Mouse (Mus musculus) intestine, postnatal 0 days (tissue): ENCODE data around the gene Faf2. TPM values are rescaled to one million over a fixed set of nuclear protein-coding genes. Genes with fewer than 3 reads are reported as not detected.
"Not testable (repeated sequence)": the region's sequence is repeated elsewhere in the genome, so short reads cannot be mapped to it uniquely, and the experiment has no call there.

Experiments
- ATAC-seq: fragments of 200-750 bp; cut with Nextera tagmentation; 2 replicates; pipeline ENCODE4 v1.8.0; 2017; ENCODE audit warnings: mild to moderate bottlenecking, moderate TSS enrichment, moderate library complexity
- H3K27ac ChIP-seq: fragments of 300-500 bp; sonication (generic); 2 replicates; pipeline ENCODE4 v1.5.1; 2014; ENCODE audit warnings: mild to moderate bottlenecking, low read depth, low read length, moderate library complexity
- H3K27me3 ChIP-seq: fragments of 300-500 bp; sonication (generic); replicated peaks from 2 replicates; pipeline ENCODE4 v1.6.1; 2014; ENCODE audit warnings: low read length, mixed read lengths; ENCODE audit not compliant: control insufficient read depth, insufficient read depth
- H3K36me3 ChIP-seq: fragments of 300-500 bp; sonication (generic); 2 replicates; pipeline ENCODE4 v1.6.1; 2014; ENCODE audit warnings: mild to moderate bottlenecking, moderate library complexity; ENCODE audit not compliant: control insufficient read depth, insufficient read depth
- H3K4me1 ChIP-seq: fragments of 300-500 bp; sonication (generic); replicated peaks from 2 replicates; pipeline ENCODE4 v1.6.1; 2014; ENCODE audit warnings: antibody characterized with exemption, low read length, mixed read lengths; ENCODE audit not compliant: control insufficient read depth, insufficient read depth
- H3K4me2 ChIP-seq: fragments of 300-500 bp; sonication (generic); replicated peaks from 2 replicates; pipeline ENCODE4 v1.6.1; 2014; ENCODE audit warnings: low read depth, mild to moderate bottlenecking, moderate library complexity
- H3K4me3 ChIP-seq: fragments of 300-500 bp; sonication (generic); 2 replicates; pipeline ENCODE4 v1.5.1; 2014; ENCODE audit warnings: low read depth, low read length
- H3K9ac ChIP-seq: fragments of 300-500 bp; sonication (generic); 2 replicates; pipeline ENCODE4 v1.6.1; 2014; ENCODE audit warnings: mild to moderate bottlenecking, low read depth, low read length
- H3K9me3 ChIP-seq: fragments of 300-500 bp; sonication (generic); 2 replicates; pipeline ENCODE4 v1.6.1; 2016; ENCODE audit warnings: mixed run types; ENCODE audit not compliant: control insufficient read depth
- CTCF ChIP-seq: sonication (generic); IDR thresholded peaks from 2 replicates; pipeline ENCODE4 v1.5.1; 2016; ENCODE audit warnings: low read depth, mild to moderate bottlenecking, control low read depth, antibody characterized with exemption, moderate library complexity
- WGBS: fragments of 180-500 bp; shearing (Covaris S2); extraction: QIAGEN DNeasy Blood & Tissue Kit; methylation state at CpG from one replicate; pipeline ENCODE4 v1.1.7; 2014; 5-methylcytosine and 5-hydroxymethylcytosine counted together
- polyA plus RNA-seq: library from polyadenylated mRNA; unstranded; fragments of >200 nt; fragmentation: Nextera tagmentation; extraction: Ambion mirVana; gene quantifications from 2 replicates; pipeline ENCODE4 v1.2.1, GENCODE M21; 2015

The Faf2 gene
- polyA plus RNA-seq, 1 experiment from 2014 or later: 45.9 TPM

DNA sequence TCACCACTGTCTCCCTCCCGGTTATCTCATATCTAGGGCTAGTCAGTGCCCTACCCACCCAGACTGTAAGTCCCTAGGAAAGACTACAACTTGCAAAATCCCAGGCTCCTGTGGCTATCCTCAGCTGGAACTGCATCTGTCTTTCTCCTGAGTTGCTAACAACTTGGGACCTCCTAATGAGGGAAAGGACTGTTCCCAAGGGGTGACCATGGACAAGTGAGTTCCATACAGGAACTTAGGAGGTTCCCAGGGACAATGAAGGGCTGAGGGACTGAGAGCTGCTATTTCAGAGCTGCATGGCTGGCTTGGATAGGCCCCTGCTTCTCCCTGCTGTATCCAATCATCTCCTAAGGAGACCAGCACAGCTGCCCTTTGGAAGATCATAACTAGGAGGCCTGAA lies 12.3 kb upstream of the Faf2 start:
- Histone ChIP-seq H3K27ac (peak overlapping the region; percentile 42), H3K36me3 (0 out of 2 replicates have a peak, but pooled peaks cover 7% of the 10 kb centered on the region), H3K4me2 (peak overlapping the region; percentile 89), H3K27me3 (no peaks in the 10 kb centered on the region), H3K9ac (no peak overlapping the region), H3K4me1 (no peaks in the 10 kb centered on the region; the same call in 1 of the 2 replicates), H3K4me3 (no peak overlapping the region), H3K9me3 (no peaks in the 10 kb centered on the region)
- no peak for TF ChIP-seq CTCF
- 9% methylated on average over 1 of the region's 1 CpGs for WGBS
- no peak for ATAC-seq

GRCm38 (mm10) chr13:54610613-54610971 lies 11.0 kb upstream of the Faf2 start:
- H3K4me3 ChIP-seq: peak overlapping the region; percentile 78
- 6% methylated on average over 13 of the region's 13 CpGs for WGBS
- peak overlapping the region; percentile 89 for H3K9ac ChIP-seq
- peak overlapping the region; percentile 89 for H3K4me2 ChIP-seq
- peak; percentile 22; the same call in 1 of the 2 replicates for ATAC-seq
- no peaks in the 10 kb centered on the region for H3K9me3 ChIP-seq
- H3K36me3 ChIP-seq: 0 out of 2 replicates have a peak, but pooled peaks cover 7% of the 10 kb centered on the region
- H3K4me1 ChIP-seq: no peaks in the 10 kb centered on the region; the same call in 1 of the 2 replicates
- H3K27me3 ChIP-seq: no peaks in the 10 kb centered on the region
- H3K27ac ChIP-seq: peak overlapping the region; percentile 88
- peak; percentile 44 for TF ChIP-seq CTCF

DNA sequence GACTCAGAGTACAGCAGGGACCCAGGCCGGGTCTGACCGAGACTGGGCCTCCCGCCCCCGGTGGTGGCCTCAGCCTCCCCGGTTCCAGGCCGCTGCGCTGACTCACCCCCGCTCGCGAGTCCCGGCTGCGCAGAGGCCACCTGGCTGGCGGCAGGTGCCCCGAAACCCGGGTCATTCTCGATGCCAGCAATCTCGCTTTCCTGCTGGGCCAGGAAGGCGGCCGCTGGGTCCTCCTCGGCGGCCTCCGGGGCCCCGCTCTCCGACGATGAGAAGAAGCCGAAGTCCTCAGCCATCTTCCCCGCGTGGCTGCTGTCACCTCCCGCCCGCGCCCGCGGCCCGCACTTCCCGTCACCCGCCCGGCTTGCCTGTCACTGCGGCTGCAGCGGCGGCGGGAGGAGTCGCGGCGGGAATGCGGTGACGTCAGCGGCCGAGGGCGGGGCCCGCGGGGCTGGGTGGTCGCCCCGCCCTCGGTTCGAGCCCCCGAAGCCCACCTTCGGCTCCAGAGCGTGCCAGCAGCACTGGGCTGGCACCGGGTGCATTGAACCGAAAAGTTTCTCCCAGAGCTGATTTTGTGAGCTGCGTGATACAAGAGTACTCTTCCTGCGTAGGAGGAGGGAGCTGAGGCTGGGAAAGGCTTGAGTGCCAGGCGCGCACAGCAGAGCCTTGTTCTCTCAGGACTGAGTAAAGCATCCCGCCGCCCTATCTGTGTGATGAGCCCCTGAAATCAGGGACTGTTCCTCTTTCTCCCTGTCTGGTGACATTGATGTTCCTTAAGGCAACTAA lies 10.4 kb upstream of the Faf2 start, which contains the start of gene Cltb:
TSS of gene Cltb (minus strand) at position 373 of the 783 bp plus-strand sequence.
- no peaks in the 10 kb centered on the region for H3K27me3 ChIP-seq
- H3K4me3 ChIP-seq: peak within 1 kb of the TSS; percentile 78
- H3K9me3 ChIP-seq: no peaks in the 10 kb centered on the region
- H3K4me2 ChIP-seq: peak within 1 kb of the TSS; percentile 89
- H3K27ac ChIP-seq: peak within 1 kb of the TSS; percentile 88
- TF ChIP-seq CTCF: no peak
- H3K36me3 ChIP-seq: 0 out of 2 replicates have a peak, but pooled peaks cover 7% of the 10 kb centered on the region
- peak within 1 kb of the TSS; percentile 89 for H3K9ac ChIP-seq
- ATAC-seq: peak; percentile 74
- WGBS: 0% methylated on average over 66 of the region's 66 CpGs
- no peaks in the 10 kb centered on the region; the same call in 1 of the 2 replicates for H3K4me1 ChIP-seq

- H3K4me2 ChIP-seq, H3K27ac ChIP-seq, H3K9me3 ChIP-seq, H3K9ac ChIP-seq, H3K4me1 ChIP-seq, H3K4me3 ChIP-seq, H3K27me3 ChIP-seq, H3K36me3 ChIP-seq, ATAC-seq: not testable (repeated sequence)
- 82% methylated on average over 8 of the region's 8 CpGs for WGBS
- peak; percentile 62 for TF ChIP-seq CTCF
Observed at GRCm38 (mm10) chr13:54613141-54613540, 8.4 kb upstream of the Faf2 start.

- no peak overlapping the region for H3K4me3 ChIP-seq
- 73% methylated on average over 8 of the region's 8 CpGs for WGBS
- no peaks in the 10 kb centered on the region for H3K36me3 ChIP-seq
- no peak overlapping the region for H3K9ac ChIP-seq
- no peaks in the 10 kb centered on the region for H3K27me3 ChIP-seq
- no peak overlapping the region for H3K4me2 ChIP-seq
- H3K27ac ChIP-seq: no peak overlapping the region
- no peak for ATAC-seq
- H3K4me1 ChIP-seq: no peaks in the 10 kb centered on the region
- no peaks in the 10 kb centered on the region for H3K9me3 ChIP-seq
- TF ChIP-seq CTCF: no peak
Observed at GRCm38 (mm10) chr13:54616307-54616706, 5.3 kb upstream of the Faf2 start.

DNA sequence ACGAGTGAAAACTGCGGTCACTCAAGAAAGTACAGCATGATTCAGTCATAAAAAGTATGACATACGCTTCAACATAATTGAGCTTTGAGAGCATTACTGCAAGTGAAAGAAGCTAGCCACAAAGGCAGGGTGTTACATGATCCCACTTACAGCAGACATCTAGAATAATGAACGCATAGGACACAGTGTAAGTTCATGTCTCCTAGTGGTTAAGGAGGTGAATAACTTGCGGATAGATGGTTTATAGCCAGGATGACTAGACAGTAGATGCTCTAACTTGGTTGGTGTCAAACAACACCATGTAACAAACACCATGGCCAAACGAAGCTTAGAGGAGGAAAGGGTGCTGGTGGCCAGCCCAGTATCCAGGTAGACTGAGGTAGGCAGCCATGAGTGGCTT lies 4.6 kb upstream of the Faf2 start:
- no peak overlapping the region for H3K9ac ChIP-seq
- no peaks in the 10 kb centered on the region for H3K4me1 ChIP-seq
- no peak overlapping the region for H3K27ac ChIP-seq
- ATAC-seq: no peak
- TF ChIP-seq CTCF: peak; percentile 52
- WGBS: 69% methylated on average over 6 of the region's 6 CpGs
- H3K4me2 ChIP-seq: no peak overlapping the region
- H3K36me3 ChIP-seq: no peaks in the 10 kb centered on the region
- H3K27me3 ChIP-seq: no peaks in the 10 kb centered on the region
- no peaks in the 10 kb centered on the region for H3K9me3 ChIP-seq
- H3K4me3 ChIP-seq: no peak overlapping the region
